Mouse (Mus musculus) kidney, postnatal 36 days (tissue): Measurements from ENCODE around the gene Iars.
A peak's percentile ranks its signal among the peaks of the same experiment; 100 is the strongest.

Source experiments
- DNase-seq, 2 experiments: peaks; one replicate each; pipeline ENCODE4 v3.0.0; 2021 to 2022; ENCODE audit warnings: mixed read lengths in 2 of 2

Iars gene

DNA sequence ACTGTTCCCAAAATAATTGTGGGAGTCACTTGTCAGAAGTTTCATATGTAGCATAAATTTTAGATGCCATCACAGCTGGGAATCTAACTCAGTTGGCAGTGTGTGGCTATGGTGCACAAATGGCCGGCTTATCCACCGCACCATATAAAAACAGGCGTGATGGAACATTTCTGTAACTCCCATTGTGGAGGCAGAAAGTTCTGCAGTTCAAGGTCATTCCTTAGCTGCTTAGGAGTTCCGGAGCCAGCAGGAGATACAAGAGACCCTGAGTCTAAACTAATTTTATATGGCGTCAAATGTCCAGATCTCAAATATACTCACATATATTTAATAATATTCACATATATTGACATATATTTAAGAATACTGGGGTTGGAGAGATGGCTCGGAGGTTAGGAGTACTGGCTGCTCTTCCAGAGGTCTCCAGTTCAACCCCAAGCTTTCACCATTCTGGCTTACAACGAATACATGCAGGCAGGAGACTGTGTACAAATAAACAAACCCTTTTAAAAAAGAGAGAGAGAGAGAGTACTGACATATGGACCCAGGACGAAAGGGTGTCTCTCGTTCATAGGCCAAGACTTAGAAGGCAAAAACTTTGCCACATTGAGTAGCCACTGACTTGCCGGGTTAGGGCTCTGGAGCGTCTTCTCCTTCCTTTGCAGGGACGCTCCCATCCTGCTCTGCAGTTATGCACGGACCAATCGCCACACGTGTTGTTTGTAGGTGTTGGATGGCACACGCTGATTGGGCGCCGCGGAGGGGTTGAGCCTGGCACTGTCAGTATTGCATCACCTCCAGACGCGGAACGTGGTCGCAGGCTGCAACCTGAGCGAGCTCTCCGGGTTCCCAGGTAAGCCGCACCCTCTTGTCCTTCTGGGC is at the start of gene Iars:
Iars (plus strand) TSS at position 750 of the 882 bp plus-strand sequence.
- peak; percentile 98 to 99 for DNase-seq

DNA sequence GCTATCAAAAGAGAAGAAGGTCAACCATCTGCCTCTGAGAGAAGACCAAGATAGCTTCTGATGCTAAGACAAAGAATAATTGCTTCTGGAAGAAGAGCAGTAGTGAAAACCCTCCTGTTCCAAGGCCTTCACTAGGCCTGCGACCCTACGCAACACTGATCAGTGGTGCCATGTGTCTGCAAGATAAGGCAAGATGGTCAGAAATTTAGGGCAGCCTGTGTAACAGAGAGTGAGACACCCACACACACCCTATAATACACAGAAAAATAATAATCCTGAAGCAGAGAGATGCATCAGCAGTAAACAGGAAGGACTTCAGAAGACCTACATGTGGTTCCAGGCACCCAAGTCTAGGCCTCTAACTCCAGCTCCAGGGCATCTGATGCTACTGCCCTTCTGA is 41.9 kb upstream of the Iars start:
- no peak for DNase-seq

DNA sequence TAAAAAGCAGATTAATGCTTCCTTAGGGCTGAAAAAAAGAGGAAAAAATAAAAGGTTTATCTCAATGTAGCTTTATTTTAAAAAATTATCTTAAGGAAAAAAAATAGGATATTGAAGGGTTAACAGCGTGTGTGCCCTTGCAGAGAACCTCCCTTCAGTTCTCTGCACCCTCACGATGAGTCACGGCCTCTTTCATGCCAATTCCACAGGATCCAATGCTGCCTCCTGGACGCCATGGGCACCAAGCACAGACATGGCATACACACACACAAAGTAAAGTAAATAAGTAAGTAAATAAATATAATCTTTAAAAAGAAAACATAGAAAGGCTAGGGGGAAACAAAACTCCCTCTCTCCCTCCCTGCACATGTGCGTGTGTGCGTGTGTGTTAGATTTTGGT is 39.2 kb upstream of the Iars start:
- no peak for DNase-seq

DNA sequence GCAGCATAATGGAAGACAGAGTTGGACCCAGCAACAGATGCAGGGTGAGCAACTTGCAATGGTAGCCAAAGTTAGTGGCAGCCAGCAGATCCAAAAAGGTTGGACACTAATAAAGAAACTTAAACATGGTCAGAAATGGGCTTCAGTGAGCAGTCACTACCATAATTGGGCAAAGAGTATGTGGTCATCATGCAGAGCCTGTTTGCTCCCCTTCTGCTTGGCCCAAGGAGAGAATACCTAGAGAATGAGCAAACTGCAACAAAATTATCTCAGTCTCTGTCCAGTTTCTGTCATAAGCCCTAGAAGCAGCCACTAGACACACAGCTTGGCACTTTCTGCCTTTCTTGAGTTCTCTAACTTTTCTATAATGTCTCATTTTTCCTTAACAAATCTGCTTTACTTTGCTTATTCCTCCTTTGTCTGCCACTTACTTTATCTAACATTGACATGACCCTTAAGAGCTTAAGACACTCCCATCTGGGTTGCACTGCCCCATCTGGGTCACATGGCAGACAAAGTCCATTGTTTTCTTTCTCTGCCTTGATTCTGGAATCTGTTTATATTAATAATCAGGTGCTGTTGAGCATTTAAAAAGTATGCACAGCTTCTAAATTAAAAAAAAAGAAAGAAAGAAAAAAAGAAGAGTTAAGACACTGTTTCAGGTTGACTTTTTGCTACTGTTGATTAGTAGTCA is 38.1 kb upstream of the Iars start:
- peak; percentile 23 to 24 for DNase-seq

DNA sequence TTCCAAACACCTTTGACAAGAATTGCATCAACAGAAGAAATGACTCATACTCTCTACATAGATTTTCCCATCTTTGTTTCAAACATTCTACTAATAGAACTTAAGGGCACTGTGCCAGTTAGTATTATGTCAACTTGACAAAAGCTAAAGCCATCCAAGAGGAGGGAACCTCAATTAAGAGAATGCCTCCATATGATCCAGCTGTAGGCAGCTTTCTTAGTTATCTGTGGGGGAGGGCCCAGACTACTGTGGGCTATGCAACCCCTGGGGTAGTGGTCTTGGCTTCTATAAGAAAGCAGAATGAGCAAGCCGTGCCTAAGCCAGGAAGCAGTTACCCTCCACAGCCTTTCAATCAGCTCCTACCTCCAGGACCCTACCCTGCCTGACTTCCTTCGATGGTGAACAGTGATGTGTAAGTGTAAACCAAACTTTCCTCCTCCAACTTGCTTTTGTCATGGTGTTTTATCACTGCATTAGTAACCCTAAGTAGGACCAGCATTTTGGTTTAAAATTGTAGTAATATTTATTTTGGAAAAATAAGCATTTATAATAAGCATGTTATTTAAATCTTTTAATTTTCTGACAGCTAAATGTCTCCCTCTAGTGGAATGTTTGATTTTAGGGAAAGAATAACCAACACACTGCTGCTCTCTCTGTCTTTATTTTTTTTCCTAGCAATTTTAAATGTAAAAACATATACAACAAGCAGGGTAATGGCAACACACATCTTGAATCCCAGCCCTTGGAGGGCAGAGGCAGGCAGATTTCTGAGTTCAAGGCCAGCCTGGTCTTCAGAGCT is 37.0 kb upstream of the Iars start:
- no peak for DNase-seq

DNA sequence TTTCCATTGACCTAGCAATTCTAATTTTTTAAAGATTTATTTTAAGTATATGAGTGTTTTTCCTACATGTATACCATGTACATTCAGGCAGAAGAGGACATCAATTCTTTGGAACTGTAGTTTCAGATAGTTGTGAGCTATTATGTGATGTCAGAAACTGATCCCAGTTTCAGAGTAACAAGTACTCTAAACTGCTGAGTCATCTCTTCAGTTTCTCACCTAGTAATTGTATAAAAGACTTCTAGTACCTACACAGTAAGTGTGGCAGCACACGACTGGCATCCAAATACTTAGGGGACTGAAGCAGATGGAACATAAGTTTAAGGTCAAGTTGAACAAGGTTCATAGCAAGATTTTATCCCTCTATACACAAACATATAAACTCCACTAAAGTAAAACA is 35.9 kb upstream of the Iars start:
- no peak for DNase-seq

DNA sequence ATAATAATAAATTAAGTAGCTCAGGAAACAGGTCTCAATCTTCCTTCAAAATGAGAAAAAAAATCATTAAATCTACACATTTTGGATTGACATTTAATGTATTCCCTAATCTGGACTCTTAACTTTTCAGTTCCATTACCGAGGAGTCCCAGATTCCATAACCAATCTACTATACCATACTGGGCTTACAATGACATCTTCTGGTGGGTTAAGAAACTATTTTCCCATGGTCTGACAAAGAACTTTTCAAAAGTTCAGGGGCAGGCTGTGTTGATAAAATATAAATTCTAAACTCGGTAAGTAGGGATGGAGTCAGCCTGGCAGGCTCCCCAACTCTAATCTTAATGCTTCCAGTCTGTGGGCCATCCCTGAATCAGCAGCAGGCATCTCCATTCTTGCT is 30.8 kb upstream of the Iars start:
- DNase-seq: no peak

DNA sequence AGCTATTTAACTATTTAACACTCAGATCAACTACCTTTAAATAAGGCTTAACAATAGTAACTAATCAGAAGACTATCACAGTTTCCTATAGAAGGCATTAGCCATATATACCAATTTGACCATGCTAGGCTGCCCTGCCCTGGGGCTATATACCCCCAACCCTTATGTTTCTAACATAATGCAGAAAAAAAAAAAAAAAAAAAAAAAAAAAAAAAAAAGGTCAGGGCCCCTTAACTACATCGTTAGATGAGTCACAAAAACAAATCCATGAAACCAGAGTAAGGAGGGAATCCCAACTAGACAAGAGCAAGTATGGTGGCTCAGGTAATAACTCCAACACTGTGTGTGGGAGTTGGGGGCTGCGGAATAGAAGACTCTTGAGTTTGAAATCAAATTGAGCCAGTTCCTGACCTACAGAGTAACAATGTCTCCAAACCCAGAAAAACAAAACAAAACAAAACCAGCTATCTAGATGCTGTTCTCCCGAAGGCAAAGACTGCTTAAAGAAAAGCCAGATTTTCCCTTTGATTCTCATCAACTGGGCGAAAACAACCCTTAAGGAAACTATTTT is 30.0 kb upstream of the Iars start:
- no peak for DNase-seq

DNA sequence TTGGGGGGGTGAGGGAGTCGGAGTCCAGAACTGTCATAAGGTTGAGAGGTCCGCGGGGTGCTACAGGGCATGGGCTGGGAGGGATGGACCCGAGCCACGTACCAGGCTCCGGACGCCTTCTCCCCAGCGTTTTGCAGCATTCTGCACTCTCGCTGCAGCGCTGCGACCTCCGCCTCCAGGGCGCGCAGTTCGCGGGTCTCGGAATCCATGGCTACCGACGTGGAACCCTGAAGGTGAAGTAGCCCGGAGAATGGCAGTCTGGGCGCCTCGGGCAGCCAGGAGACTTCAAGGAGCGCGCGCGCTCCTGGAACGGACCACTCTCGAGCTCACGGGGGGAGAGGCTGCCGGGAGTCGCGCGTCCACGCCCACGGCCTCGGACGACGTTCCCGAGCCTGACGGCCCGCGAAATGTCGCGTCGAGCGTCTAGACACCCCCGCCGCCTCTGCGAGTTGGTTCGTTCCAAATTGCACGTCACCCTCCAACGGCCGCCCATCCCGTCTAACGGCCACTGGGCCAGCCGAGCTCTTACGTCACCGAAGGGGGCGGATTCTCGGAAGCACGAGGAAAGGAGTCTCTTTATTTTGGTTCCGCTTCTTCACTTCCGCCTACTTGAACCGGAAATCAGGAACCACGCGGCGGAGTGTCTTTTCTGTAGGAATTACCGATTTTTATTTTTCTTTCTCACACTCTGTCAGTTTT is 29.3 kb upstream of the Iars start, which contains the start of the genes Cenpp and Nol8:
Cenpp (minus strand) TSS at position 305 of the 699 bp plus-strand sequence.
Nol8 (plus strand) TSS at position 598 of the 699 bp plus-strand sequence.
- DNase-seq: peak; percentile 99 to 100

DNA sequence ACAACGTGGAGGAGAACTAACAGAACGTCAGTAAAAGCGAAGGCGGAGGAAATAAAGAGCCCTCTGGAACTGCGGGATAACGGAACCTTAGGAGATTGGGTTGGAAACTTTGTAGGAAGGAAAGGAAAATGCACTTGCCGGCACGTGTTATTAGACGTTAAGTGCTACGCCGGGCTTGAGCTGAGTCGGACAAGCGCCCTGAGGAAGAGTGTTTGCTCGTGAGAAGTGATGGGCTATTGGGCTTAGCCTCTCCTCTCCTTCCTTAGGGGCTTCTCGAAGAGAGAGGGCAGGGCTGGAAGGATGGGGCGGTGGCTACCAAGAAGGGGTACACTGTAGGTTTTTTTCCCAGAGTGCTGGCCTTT is 28.7 kb upstream of the Iars start:
- peak in 1 of 2 experiments; percentile 65 for DNase-seq

DNA sequence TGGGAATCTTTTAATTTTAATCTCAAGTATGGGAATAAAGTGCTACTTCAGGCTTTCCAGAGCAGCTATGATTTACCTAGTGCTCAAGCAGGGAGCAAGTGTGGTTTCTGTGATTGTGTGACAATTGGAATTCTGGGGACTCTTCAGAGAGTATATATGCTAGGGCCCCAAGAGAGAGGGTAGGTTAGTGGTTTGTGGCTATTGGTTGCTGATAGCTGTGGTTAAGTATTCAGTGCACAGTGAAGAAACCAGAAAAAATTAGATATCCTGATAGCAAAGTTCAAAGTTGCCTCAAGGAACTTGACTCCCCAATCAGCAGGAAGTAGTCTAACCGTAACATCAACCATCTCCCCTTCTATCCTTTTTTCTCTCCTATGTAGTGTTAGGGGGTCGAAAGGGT is 4.1 kb upstream of the Iars start:
- no peak for DNase-seq

DNA sequence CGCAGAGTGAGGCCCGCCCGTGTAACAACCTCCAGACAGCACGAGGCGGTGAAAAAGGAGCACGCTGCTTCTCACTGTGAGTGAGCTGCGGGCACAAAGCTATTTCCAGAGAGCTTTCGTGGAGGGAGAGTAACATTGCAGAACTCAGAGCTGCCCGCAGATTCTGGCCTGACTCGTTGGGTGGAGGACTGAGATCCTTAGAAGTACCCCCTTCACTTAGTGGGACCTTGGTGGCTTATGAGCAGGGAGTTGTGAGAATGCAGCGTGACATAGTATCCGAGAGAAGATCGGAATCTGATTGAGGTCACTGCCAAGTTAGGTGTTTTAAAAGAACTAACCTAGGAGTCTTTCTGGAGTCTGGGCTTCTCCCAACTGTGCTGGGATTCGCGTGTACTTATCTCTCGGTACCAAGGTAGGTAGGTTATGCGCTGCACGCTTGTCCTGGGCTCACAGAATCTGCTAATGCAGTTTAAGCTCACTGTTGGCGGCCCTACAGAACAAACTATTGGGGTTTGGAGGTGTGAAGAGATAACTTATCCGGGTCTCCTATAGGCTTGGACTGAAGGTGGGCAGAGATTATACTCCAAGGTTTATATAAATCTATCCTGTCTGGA is 440 bp downstream of the Iars start:
- peak in 1 of 2 experiments; percentile 6 for DNase-seq

DNA sequence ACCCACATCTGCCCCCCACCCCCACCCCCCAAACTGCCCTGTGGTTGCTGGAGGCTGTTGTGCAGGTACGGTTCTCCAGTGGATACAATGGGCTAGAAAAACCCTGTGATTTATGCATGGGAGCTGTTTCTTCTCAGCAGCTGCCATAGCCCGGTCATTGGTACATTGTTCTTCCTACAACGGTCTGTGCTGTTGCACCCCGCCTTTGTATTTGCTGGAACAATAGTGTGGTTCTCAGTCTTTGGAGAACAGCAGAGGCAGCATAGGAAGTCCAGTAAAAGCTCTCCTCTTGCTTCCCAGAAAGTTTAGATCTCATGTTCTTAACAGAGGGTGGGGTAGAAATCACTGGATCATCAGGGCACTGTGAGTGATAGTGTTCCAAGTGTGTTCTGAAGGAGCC is 2.4 kb downstream of the Iars start:
- DNase-seq: no peak

DNA sequence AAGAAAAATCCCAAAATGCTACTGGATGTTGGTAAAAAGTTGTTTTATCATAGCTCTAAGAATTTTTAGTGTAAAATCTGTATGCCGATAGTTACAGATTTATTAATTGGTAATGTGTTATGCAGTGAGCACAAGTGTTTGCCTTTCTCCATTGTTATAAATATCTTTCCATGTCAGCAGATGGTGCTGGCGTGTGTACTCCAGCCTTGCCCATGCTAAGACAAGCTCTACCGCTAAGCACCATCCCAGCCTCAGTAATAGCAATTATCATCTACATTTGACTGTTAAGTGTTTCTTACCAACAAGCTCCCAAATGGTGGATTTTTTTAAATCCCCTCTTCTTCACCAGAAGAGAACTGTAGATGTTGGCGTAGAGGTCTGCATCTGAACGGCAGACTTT is 9.2 kb downstream of the Iars start:
- DNase-seq: no peak

DNA sequence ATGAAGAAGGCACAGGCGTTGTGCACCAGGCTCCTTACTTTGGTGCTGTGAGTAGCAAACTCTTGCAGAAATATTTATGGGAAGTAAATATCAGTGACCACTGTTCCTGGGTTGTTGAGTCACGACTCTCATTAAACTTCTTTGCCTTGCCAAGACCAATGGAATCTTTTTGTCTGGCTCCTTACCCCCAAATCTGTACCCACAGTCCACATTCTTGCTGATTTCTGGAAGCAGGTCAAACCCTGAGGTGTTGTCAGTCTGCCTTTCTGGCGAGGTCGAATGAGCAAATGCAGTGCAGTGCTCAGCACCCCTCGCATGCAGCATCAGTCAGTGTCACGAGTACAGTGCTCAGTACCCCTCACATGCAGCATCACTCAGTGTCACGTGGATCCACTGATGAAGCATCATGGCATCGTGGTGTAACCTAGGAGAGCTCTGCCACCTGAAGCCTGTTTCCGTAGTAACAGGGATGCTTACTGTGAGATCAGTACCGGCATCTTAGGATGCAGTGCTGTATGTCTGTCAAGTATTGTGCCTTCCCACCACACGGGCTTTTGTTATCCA is 21.4 kb downstream of the Iars start:
- no peak for DNase-seq

DNA sequence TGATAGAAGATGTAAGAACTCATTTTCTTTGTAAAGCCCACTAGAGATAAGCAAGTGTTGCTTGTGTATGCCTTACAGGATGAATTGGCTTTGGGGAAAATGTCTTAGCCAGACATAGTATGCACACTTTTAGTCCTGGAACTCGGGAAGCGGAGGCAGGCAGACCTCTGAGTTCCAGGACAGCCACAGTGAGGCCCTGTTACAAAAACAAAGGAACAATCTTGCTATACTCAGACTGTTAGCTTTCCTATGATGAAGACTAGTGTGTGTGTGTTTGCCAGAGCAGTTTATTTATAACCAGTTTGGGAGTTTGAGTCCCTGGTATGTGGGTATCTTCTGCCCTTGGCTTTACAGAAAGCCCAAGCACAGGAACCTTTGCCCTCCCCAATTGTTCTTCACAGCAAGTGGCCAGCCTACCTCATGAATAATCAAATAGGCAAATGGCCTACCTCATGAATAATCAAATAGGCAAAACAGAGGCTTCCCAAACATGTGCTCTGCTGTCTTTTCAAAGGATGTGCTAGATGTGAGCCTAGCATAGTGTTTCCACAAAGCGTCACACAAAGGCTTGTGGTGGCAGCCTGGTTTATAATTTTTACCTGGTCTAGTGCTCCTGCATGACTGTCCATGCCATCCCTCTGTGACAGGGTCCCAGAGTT is 24.3 kb downstream of the Iars start:
- no peak for DNase-seq

DNA sequence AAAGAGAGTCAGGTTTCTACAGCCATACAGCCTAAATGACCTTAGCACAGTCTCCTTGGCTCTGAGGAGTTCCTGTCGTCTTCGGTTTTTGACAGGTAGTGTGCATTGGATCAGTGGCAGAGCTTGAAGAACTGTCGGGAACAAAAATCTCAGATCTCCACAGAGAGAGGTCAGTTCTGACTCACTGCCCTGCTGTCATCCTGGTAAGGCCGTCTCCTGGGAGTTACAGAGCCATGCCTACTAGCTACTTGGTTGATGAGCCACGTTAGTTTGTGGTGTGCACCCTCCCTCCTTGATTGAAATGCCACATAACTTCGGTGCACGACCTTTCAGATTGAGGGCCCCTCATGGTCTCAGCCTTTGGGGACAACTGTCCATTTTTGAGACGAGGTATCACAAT is 26.4 kb downstream of the Iars start:
- DNase-seq: no peak

DNA sequence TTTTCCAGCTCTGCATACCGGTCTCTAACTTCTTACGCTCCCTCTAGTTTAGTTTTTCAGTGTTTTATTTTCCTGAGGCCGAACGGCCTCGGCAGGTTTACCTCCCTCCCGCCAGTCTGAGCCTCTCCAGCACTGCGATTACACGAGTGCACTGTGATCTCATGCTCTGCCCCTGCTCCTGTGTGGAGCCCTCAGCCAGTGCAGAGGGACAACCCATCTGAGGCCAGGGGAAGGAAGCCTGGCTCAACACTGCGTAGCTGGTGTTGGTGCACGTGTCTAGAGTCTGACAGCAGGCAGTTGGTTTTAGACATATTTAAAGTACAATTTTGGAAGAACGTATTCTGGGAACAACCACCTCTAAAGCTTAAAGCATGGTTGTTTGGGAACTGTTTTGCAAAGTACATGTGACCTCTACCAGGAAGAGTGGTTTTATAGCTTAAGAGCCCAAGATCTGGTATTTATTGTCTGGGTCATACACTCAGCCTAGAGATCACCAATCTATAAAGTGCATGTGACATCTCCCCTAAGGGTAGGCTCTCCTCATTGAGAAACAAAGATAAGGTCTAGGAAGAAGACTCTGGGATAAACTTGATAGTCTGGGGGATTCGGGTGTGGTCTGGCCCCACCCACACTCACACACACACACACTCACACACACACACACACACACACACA is 30.3 kb downstream of the Iars start:
- DNase-seq: no peak

DNA sequence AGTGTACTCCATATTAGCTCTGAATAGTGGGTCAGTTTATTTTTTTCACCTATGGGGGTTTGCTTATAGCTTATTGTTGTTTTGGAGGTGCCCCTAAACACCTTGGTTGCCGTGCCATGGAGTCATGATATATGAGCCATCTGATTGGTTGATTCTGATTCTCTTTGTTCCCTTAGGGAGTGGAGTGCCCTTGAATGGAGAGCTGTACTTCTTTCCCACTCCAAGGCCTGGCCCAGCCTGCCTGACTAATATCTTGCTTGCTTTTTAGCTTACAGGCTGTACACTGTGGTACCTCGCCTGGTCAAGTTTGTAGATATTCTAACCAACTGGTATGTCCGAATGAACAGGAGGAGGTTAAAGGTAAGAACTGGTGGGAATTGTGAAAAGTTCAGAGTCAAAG is 37.4 kb downstream of the Iars start:
- no peak for DNase-seq

DNA sequence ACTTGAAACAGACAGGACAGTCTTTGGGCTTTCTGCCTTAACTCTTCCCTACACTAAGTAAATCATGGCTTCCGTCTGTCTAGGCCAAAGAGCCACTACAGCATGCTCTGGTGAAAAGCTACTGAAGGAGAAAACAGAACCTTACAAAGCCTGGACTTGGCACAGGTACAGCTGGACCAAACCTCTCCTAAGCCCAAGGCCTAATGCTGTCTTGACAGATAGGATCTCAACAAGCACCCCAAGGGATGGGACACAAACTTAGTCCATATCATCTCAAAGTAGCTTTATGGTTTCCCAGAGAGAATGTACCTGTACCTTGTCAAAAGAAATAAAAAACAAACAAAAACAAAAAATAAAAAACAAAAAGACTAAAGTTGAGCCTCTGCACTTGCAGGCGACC is 54.5 kb downstream of the Iars start:
- no peak for DNase-seq
